Mouse (Mus musculus) megakaryocyte, embryonic 14.5 days (primary cell): ENCODE measurements around the gene Lyz1. TPM values are rescaled to one million over a fixed set of nuclear protein-coding genes. Genes with fewer than 3 reads are reported as not detected.
"Not testable (repeated sequence)": the region's sequence is repeated elsewhere in the genome, so short reads cannot be mapped to it uniquely, and the experiment has no call there.

Source experiments
- H3K27me3 ChIP-seq: replicated peaks from 2 replicates; pipeline ENCODE3; 2012; ENCODE audit warnings: inconsistent platforms
- H3K36me3 ChIP-seq: replicated peaks from 2 replicates; pipeline ENCODE3; 2012; ENCODE audit warnings: low read length, inconsistent platforms, mixed read lengths
- H3K4me1 ChIP-seq: 2 replicates; pipeline ENCODE4 v1.6.1; 2012; ENCODE audit warnings: inconsistent platforms
- H3K4me3 ChIP-seq: replicated peaks from 2 replicates; pipeline ENCODE3; 2012; ENCODE audit warnings: moderate library complexity, mild to moderate bottlenecking, inconsistent platforms
- H3K9me3 ChIP-seq: 2 replicates; pipeline ENCODE4 v1.6.1; 2012; ENCODE audit warnings: inconsistent platforms
- FLI1 ChIP-seq: IDR thresholded peaks from 2 replicates; pipeline ENCODE4 v1.6.1; 2012; ENCODE audit warnings: low read length, inconsistent platforms, mixed read lengths
- GATA1 ChIP-seq: IDR thresholded peaks from 3 replicates; pipeline ENCODE4 v1.6.1; 2012; ENCODE audit warnings: mixed read lengths, low read length, inconsistent platforms, borderline replicate concordance
- polyA plus RNA-seq: library from polyadenylated mRNA; stranded (reverse); fragments of >175 nt; gene quantifications from 2 replicates; pipeline ENCODE4 v1.2.3, GENCODE M21; 2012; ENCODE audit warnings: low replicate concordance; ENCODE audit not compliant: insufficient read depth

Lyz1 gene
- polyA plus RNA-seq, 1 experiment: not detected

- Histone ChIP-seq H3K36me3 (no peaks in the 10 kb centered on the region), H3K27me3 (peaks cover 2% of the 10 kb centered on the region), H3K9me3 (no peaks in the 10 kb centered on the region), H3K4me3 (no peak overlapping the region), H3K4me1 (peaks cover 54% of the 10 kb centered on the region)
- no peak for TF ChIP-seq FLI1
- no peak for TF ChIP-seq GATA1
Observed at GRCm38 (mm10) chr10:117288197-117289033, 4.3 kb downstream of the Lyz1 start.

- H3K36me3 ChIP-seq: no peaks in the 10 kb centered on the region
Observed at GRCm38 (mm10) chr10:117287226-117287850, 5.3 kb downstream of the Lyz1 start.

GRCm38 (mm10) chr10:117286366-117286970, 6.2 kb downstream of the Lyz1 start:
- Histone ChIP-seq H3K4me1 (peaks cover 62% of the 10 kb centered on the region), H3K36me3 (no peaks in the 10 kb centered on the region), H3K27me3 (peaks cover 2% of the 10 kb centered on the region), H3K4me3 (no peak overlapping the region), H3K9me3 (no peaks in the 10 kb centered on the region)
- TF ChIP-seq GATA1 (no peak), FLI1 (no peak)

More at GRCm38 (mm10) chr10:117287226-117287850, 5.3 kb downstream of the Lyz1 start:
- H3K27me3 ChIP-seq: peaks cover 2% of the 10 kb centered on the region
- no peaks in the 10 kb centered on the region for H3K9me3 ChIP-seq
- TF ChIP-seq FLI1 (no peak), GATA1 (no peak)
- no peak overlapping the region for H3K4me3 ChIP-seq
- H3K4me1 ChIP-seq: peaks cover 59% of the 10 kb centered on the region

- not testable (repeated sequence) for H3K27me3 ChIP-seq, H3K36me3 ChIP-seq, H3K9me3 ChIP-seq, H3K4me3 ChIP-seq
- peaks cover 71% of the 10 kb centered on the region for H3K4me1 ChIP-seq
Observed at GRCm38 (mm10) chr10:117285584-117285983, 7.1 kb downstream of the Lyz1 start.

- Histone ChIP-seq H3K36me3 (peaks cover 7% of the 10 kb centered on the region), H3K4me1 (peaks cover 78% of the 10 kb centered on the region), H3K27me3 (no peaks in the 10 kb centered on the region), H3K9me3 (no peaks in the 10 kb centered on the region), H3K4me3 (peak overlapping the region; percentile 77)
- no peak for TF ChIP-seq GATA1
- no peak for TF ChIP-seq FLI1
Observed at GRCm38 (mm10) chr10:117284578-117285520, 7.8 kb downstream of the Lyz1 start.

GRCm38 (mm10) chr10:117283871-117284577, 8.6 kb downstream of the Lyz1 start:
- Histone ChIP-seq H3K9me3 (no peaks in the 10 kb centered on the region), H3K36me3 (peaks cover 12% of the 10 kb centered on the region), H3K4me1 (peaks cover 78% of the 10 kb centered on the region), H3K27me3 (no peaks in the 10 kb centered on the region), H3K4me3 (no peak overlapping the region)
- TF ChIP-seq GATA1 (no peak), FLI1 (no peak)

GRCm38 (mm10) chr10:117283196-117283595, 9.5 kb downstream of the Lyz1 start:
- peak overlapping the region; percentile 20 for H3K4me3 ChIP-seq
- peaks cover 18% of the 10 kb centered on the region for H3K36me3 ChIP-seq
- H3K27me3 ChIP-seq, H3K9me3 ChIP-seq: not testable (repeated sequence)
- H3K4me1 ChIP-seq: peaks cover 73% of the 10 kb centered on the region

GRCm38 (mm10) chr10:117282551-117282950, 10.1 kb downstream of the Lyz1 start:
- H3K36me3 ChIP-seq: peaks cover 24% of the 10 kb centered on the region
- peak overlapping the region; percentile 89 for H3K4me3 ChIP-seq
- no peaks in the 10 kb centered on the region for H3K9me3 ChIP-seq
- TF ChIP-seq GATA1 (no peak), FLI1 (no peak)
- H3K27me3 ChIP-seq: no peaks in the 10 kb centered on the region
- peaks cover 74% of the 10 kb centered on the region for H3K4me1 ChIP-seq

GRCm38 (mm10) chr10:117282049-117282448, 10.6 kb downstream of the Lyz1 start, which contains the start of gene Lyz2:
Gene Lyz2, minus strand, starts transcription at chr10:117282321.
- Histone ChIP-seq H3K4me1 (peaks cover 73% of the 10 kb centered on the region), H3K9me3 (no peaks in the 10 kb centered on the region), H3K36me3 (peaks cover 26% of the 10 kb centered on the region), H3K27me3 (no peaks in the 10 kb centered on the region), H3K4me3 (peak within 1 kb of the TSS; percentile 89)
- TF ChIP-seq GATA1 (no peak), FLI1 (no peak)
